In genomic region chr13:117127813-117128549, GRCm38 (mm10) we compare ENCODE assay signal across 22 mouse cellular contexts.
A peak's percentile ranks its signal among the peaks of the same experiment; 100 is the strongest.
DNase-seq lines count a peak whose midpoint lies in the region; ATAC-seq lines count a peak whose summit lies in the region.
"Had no signal": no experiment of that assay in that cellular context is flagged by ENCODE, and none has a peak within 500 bp of the region (broad histone marks: within the 10 kb centered on the region; RNA-seq: fewer than 3 reads in every experiment).

No protein-coding gene starts in this region.

- peak overlapping the region; percentile 59; the same call in 1 of the 2 replicates for H3K27ac ChIP-seq in heart, embryonic 10.5 days
- peak overlapping the region; percentile 60 for H3K27ac ChIP-seq in heart, embryonic 12.5 days (ENCODE audit: poor library complexity, severe bottlenecking)
- H3K27ac ChIP-seq: forebrain, embryonic 12.5 days; hindbrain, embryonic 14.5 days; liver, embryonic 14.5 days; lung, embryonic 15.5 days; midbrain, embryonic 15.5 days had no signal

- peak overlapping the region; percentile 36; the same call in 1 of the 2 replicates for H3K4me2 ChIP-seq in heart, embryonic 12.5 days
- H3K4me2 ChIP-seq: forebrain, embryonic 12.5 days; hindbrain, embryonic 14.5 days; lung, embryonic 15.5 days; midbrain, embryonic 15.5 days had no signal

- no peak for DNase-seq in heart, embryonic 10.5 days (ENCODE audit: low spot score)
- DNase-seq in heart, postnatal 4 days = no peak
- DNase-seq in splenic B cell, adult 2 months (ENCODE audit: low read depth, low spot score) = peak; percentile 67
- DNase-seq in frontal cortex, postnatal 10 days (ENCODE audit: low spot score in 2 of 2) = no peak
- no peak for DNase-seq in lung, postnatal 36 days
- DNase-seq in ovary, postnatal 14 days (ENCODE audit: low spot score) = no peak
- DNase-seq: adrenal gland, postnatal 25 days; cerebellum, adult 2 months; cerebellum, postnatal 36 days; gastrocnemius, postnatal 14 days; kidney, adult 8-10 months; kidney, postnatal 25 days; right cerebral cortex, postnatal 25 days; thymus, postnatal 36 days had no signal

- H3K9ac ChIP-seq in heart, embryonic 12.5 days = no peak overlapping the region
- H3K9ac ChIP-seq: forebrain, embryonic 12.5 days; hindbrain, embryonic 14.5 days; liver, embryonic 14.5 days; lung, embryonic 15.5 days; midbrain, embryonic 15.5 days had no signal

- ATAC-seq in heart, embryonic 12.5 days (ENCODE audit: insufficient number of reproducible peaks, low FRiP score) = no peak
- ATAC-seq in hematopoietic stem cell, adult 5-6 weeks (replicated peaks in 1 of 2; ENCODE audit: insufficient read depth in 1 of 2, low FRiP score in 2 of 2, low TSS enrichment in 1 of 2, low read depth in 1 of 2, poor library complexity in 2 of 2, severe bottlenecking in 2 of 2) = peak; percentile 27 to 42; a peak in 2 of 4 replicates
- ATAC-seq: midbrain, embryonic 15.5 days had no signal

- WGBS in heart, embryonic 10.5 days = 37% methylated on average over 12 of the region's 12 CpGs
- 37% methylated on average over 12 of the region's 12 CpGs for WGBS in heart, embryonic 12.5 days

- H3K4me3 ChIP-seq in heart, embryonic 10.5 days = no peak overlapping the region
- H3K4me3 ChIP-seq in heart, embryonic 12.5 days = no peak overlapping the region
- H3K4me3 ChIP-seq: forebrain, embryonic 12.5 days; lung, embryonic 15.5 days; midbrain, embryonic 15.5 days; myocyte had no signal

- H3K27me3 ChIP-seq in heart, embryonic 10.5 days (ENCODE audit: insufficient read depth, poor library complexity, severe bottlenecking) = no peaks in the 10 kb centered on the region
- H3K27me3 ChIP-seq in heart, embryonic 12.5 days (replicated peaks) = no peaks in the 10 kb centered on the region
- H3K27me3 ChIP-seq in splenic B cell, adult 2 months (ENCODE audit: control insufficient read depth, insufficient read depth, low read length, poor library complexity, severe bottlenecking) = no peaks in the 10 kb centered on the region
- H3K27me3 ChIP-seq: forebrain, embryonic 12.5 days; lung, embryonic 15.5 days; midbrain, embryonic 15.5 days had no signal

- H3K4me1 ChIP-seq in heart, embryonic 10.5 days = peaks cover 10% of the 10 kb centered on the region; the same call in 1 of the 2 replicates
- peaks cover 4% of the 10 kb centered on the region for H3K4me1 ChIP-seq in heart, embryonic 12.5 days (replicated peaks)
- H3K4me1 ChIP-seq: forebrain, embryonic 12.5 days; lung, embryonic 15.5 days; midbrain, embryonic 15.5 days had no signal

- H3K36me3 ChIP-seq in heart, embryonic 10.5 days = no peaks in the 10 kb centered on the region
- H3K36me3 ChIP-seq in heart, embryonic 12.5 days = no peaks in the 10 kb centered on the region
- H3K36me3 ChIP-seq in splenic B cell, adult 2 months (ENCODE audit: control insufficient read depth, insufficient read depth, low read length, poor library complexity, severe bottlenecking) = no peaks in the 10 kb centered on the region
- H3K36me3 ChIP-seq: forebrain, embryonic 12.5 days; lung, embryonic 15.5 days; midbrain, embryonic 15.5 days had no signal

- H3K9me3 ChIP-seq in heart, embryonic 10.5 days = no peaks in the 10 kb centered on the region
- H3K9me3 ChIP-seq in heart, embryonic 12.5 days (replicated peaks) = no peaks in the 10 kb centered on the region
- H3K9me3 ChIP-seq: forebrain, embryonic 12.5 days; lung, embryonic 15.5 days; midbrain, embryonic 15.5 days had no signal
